Mouse (Mus musculus): ENCODE data around the gene Homez. TPM values are rescaled to one million over a fixed set of nuclear protein-coding genes. Genes with fewer than 3 reads are reported as not detected.

Gene Homez
- polyA plus RNA-seq, 1 experiment = 5.0 TPM

DNA sequence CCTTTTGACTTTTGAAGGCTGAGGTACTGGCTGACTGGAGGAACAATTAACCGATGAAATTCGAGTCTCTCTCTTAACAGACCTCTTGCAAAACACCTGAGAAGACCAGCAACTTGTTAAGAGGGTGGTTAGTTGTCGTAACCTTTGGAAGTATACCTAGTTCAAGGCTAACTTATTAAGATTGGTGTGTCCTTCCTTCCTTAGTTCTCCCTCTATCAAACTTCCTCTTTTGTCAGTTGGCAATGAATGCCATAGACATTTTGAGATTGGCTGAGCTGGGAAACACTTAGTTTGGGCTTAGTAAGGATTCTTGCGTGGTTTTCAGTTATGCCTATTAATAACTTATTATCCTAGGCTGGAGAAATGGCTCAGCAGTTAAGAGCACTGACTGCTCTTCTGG is 2.7 kb downstream of the Homez start:
- DNase-seq (ENCODE audit: low spot score) = no peak

- DNase-seq (ENCODE audit: low spot score) = no peak
Observed at GRCm38 (mm10) chr14:54866936-54867335, 3.8 kb downstream of the Homez start.

- DNase-seq (ENCODE audit: low spot score) = no peak
Observed at GRCm38 (mm10) chr14:54866268-54866667, 4.5 kb downstream of the Homez start.

DNA sequence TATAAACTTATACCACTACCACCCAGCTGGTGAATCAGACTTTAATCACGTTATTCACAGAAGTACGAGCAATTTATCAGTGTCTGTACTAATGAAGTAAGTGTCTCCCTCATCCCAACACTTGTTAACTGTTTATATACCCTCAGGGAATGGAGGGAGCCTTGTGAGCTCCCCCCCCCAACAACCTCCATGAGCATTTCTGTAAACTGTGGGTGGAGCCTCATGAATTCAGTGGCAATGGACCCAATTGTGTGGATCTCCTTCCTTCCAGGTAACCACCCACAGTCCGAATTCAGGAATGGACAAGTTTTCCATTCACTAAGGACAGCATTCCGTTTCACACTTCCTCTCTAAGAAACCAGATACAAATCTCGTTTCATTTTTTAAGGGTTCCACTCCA is 5.1 kb downstream of the Homez start:
- no peak for DNase-seq (ENCODE audit: low spot score)

GRCm38 (mm10) chr14:54864313-54865036 is 6.3 kb downstream of the Homez start:
- DNase-seq (ENCODE audit: low spot score) = no peak

GRCm38 (mm10) chr14:54863501-54864312 is 7.1 kb downstream of the Homez start:
- peak; percentile 80 for DNase-seq (ENCODE audit: low spot score)

DNA sequence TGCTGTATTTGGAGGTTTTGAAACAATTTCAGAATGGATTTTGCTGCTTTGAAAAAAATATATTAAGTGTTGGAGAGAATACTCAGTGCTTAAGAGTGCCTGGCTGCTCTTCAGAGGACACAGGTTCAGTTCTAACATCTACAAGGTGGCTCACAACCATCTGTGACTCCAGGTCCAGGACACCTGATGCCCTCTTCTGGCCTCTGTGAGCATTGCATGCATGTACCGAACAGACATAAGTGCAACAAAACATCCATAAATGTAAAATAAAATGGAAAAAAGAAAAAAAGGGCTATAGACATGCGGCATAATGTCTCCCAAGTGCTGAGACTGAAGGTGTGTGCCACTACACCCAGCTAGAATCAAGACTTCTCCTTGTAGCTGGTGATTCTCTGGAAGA is 10.2 kb downstream of the Homez start:
- no peak for DNase-seq (ENCODE audit: low spot score)

- no peak for DNase-seq (ENCODE audit: low spot score)
Observed at GRCm38 (mm10) chr14:54857891-54858290, 12.9 kb downstream of the Homez start.

GRCm38 (mm10) chr14:54856703-54857102 is 14.1 kb downstream of the Homez start:
- DNase-seq (ENCODE audit: low spot score) = no peak

- no peak for DNase-seq (ENCODE audit: low spot score)
Observed at GRCm38 (mm10) chr14:54855726-54856125, 15.0 kb downstream of the Homez start.

DNA sequence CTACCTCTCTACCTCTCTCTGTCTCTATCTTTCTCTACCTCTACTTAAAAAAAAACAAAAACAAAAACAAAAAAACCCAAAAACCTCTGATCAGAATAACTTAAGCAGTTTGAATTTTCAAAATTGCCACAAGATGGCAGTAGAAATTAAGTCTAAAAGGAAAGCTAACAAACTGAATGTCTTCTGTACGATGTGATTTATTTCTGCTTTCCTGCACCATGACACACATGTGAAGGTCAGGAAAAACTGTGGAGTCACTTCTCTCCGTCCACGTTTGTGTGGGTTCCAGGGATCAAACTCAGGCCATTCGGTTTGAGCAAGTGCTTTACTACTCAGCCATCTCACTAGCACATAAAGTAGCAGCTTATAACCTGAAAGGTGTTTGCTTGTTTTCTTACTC is 27.3 kb downstream of the Homez start:
- DNase-seq (ENCODE audit: low spot score) = no peak

DNA sequence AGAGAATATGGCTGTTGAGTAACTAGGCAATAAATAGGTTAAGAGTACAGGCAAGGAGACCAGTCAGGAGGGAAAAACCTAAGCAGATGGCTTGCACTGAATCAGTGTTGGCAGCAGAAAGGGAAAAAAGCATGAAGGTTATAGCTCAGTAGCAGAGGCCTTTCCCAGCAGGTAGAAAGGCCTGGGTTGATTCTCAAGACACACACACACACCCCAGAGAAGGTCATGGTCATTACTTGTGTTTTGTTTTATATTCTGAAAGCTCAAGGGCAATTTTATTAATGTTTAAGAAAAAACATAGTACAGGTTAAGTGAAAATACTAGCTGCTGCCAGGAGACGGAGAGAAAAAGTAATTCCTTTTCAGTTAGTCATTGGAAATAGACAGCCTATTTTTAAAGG is 47.0 kb downstream of the Homez start:
- DNase-seq (ENCODE audit: low spot score) = no peak

DNA sequence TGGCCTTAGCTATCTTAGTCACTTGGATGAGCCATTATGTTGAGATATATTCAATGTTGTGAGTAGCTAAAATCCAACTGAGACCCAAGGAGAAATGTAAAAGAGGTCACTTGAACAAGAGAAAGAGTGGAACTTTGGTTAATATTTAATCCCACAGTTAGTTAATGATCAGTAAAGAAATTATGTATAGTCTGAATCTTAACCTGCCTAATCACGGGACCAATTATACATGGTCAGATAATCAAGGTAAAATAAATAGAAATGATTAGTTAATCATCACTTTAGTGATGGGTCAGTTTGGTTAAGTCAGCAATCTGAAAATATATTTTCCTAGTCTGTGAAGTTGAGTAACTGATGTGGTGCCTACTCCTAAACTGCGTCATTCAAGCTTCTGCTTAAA is 48.5 kb downstream of the Homez start:
- no peak for DNase-seq (ENCODE audit: low spot score)

- DNase-seq (ENCODE audit: low spot score) = no peak
Observed at GRCm38 (mm10) chr14:54817791-54818190, 53.0 kb downstream of the Homez start.

DNA sequence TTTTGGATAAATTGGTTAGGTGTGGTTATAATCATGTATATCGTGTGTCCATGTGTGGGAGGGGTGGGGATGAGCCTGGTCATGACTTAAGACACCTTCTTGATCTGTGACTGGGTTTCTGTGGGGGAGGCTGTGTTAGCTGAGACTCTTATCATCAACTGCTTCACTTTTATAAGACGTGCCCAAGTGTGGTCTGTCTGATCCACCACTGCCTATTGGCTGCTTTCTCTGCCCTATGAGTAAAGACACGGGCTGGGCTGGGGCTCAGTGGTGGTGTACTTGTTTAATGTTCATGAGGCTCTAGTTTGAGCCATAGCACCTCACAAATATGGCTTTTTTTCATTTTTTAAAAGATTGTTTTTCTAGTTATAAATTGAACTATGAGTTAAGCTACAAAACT is 55.0 kb downstream of the Homez start:
- no peak for DNase-seq (ENCODE audit: low spot score)

- no peak for DNase-seq (ENCODE audit: low spot score)
Observed at GRCm38 (mm10) chr14:54813991-54814390, 56.8 kb downstream of the Homez start, which contains the start of gene Rnf212b. Gene Rnf212b (plus strand): TSS chr14:54814141.

DNA sequence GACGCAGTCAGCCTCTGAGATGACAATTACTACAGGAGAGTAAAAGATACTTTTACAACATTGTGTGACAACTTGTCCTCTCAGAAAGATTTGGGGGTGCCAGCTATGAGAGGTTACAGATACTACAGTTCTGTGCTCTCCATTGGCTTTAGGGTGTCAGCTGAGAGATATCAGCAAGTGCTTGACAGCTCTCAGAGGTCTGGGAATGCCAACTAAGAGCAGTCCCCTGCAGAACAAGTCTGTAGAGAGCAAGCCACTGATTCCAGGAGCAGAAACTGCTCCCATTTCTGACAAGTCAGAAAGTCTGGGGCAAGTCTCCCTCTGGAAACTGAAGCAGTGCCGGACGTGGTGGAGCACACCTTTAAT is 61.1 kb downstream of the Homez start:
- DNase-seq (ENCODE audit: low spot score) = no peak

- DNase-seq (ENCODE audit: low spot score) = no peak
Observed at GRCm38 (mm10) chr14:54808718-54809667, 61.8 kb downstream of the Homez start.

DNA sequence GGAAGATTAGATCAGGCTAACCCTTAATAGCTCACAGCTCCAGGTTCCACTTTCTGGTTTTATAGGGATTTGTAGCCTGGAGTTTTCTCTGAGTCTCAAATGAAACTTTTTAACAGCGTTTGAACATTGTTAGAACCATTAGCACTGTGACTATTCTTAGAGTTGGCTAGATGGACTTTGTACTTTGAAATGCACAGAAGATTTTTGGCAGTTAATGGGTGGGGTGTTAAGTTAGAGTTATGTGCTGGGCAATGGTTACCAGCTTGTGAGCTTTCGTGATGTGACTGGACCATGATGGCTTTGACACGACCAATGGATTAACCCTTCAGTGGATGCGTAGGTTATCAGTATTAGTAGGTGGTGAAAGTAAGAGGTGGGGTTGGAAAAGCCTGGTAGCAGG is 64.6 kb downstream of the Homez start:
- DNase-seq (ENCODE audit: low spot score) = no peak
